Mouse (Mus musculus): ENCODE measurements at regions not wholly inside any gene's neighbourhood (a gene's known extent, or its start where the extent isn't known, plus 50 kb on each side); places are given as distances from the start of the nearest gene placed in this dataset.

- WGBS = 3% methylated on average over 5 of the region's 5 CpGs
- no peak overlapping the region for H3K9ac ChIP-seq
- DNase-seq (no peak), ATAC-seq (ENCODE audit: insufficient read depth) (no peak)
- no peak for TF ChIP-seq CTCF (IDR thresholded peaks at IDR 0.05; ENCODE audit: low read depth)
- H3K36me3 ChIP-seq (ENCODE audit: insufficient read depth) = no peaks in the 10 kb centered on the region
- H3K4me1 ChIP-seq (ENCODE audit: insufficient read depth) = no peaks in the 10 kb centered on the region
- no peak overlapping the region for H3K4me2 ChIP-seq
- no peaks in the 10 kb centered on the region for H3K9me3 ChIP-seq (ENCODE audit: low read depth, low read length)
- H3K4me3 ChIP-seq (ENCODE audit: low read depth, low read length) = no peak overlapping the region
- no peak overlapping the region for H3K27ac ChIP-seq (ENCODE audit: low read depth)
- peaks cover 4% of the 10 kb centered on the region; the same call in 1 of the 2 replicates for H3K27me3 ChIP-seq (ENCODE audit: insufficient read depth, low read length)
Measured at GRCm38 (mm10) chr2:178724228-178724627, 293.9 kb downstream of the Cdh26 start.

DNA sequence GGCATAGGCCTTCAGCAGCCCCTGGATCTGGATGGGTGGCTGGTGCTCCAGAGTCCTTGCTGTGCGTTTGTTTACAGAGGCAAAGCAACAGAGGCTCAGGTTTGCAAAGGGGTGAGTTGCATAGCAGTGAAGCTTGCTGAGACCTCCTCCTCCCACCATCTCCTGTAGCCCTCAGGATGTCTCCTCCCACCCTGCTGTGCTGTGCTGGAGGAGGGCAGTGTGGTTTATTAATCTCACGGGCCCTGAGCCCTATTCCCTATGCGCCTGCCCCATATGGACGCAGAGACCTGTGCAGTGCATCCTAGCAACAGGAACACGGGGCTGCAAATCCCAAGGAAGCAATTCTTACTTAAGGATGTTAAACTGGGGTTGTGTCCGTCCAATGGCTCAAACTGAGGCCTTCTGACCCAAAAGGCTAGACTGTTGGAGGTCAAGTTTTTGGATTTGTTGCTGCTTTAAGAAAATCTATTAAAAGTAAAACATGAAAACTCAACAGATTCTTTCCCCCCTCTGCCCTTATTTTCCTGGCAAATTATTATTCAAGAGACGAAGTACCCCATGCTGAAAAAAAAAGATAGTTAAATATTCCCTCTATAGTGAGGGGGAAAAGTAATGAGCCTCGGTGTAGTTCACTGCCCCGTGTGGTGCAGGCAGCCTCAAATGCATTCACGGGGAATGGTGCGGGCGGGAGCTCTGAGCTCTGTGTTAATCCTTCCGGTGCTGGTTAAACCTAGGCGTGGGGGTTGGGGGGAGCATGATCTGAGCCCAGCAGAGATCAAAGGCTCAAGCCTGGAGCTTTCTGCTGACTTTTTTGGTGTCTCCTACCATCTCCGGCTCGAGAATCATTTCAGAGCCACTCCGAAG lies 297.8 kb downstream of the Cdh26 start:
- peaks cover 7% of the 10 kb centered on the region; the same call in 1 of the 2 replicates for H3K27me3 ChIP-seq (ENCODE audit: insufficient read depth, low read length)
- TF ChIP-seq CTCF (IDR thresholded peaks at IDR 0.05; ENCODE audit: low read depth) = no peak
- no peak overlapping the region for H3K4me3 ChIP-seq (ENCODE audit: low read depth, low read length)
- H3K4me2 ChIP-seq = no peak overlapping the region
- no peaks in the 10 kb centered on the region for H3K9me3 ChIP-seq (ENCODE audit: low read depth, low read length)
- no peak overlapping the region for H3K9ac ChIP-seq
- H3K36me3 ChIP-seq (ENCODE audit: insufficient read depth) = no peaks in the 10 kb centered on the region
- no peak overlapping the region for H3K27ac ChIP-seq (ENCODE audit: low read depth)
- ATAC-seq (ENCODE audit: insufficient read depth) (0 out of 2 replicates have a peak, but pooled peaks have one; percentile 44), DNase-seq (no peak)
- 5% methylated on average over 17 of the region's 17 CpGs for WGBS
- H3K4me1 ChIP-seq (ENCODE audit: insufficient read depth) = no peaks in the 10 kb centered on the region

DNA sequence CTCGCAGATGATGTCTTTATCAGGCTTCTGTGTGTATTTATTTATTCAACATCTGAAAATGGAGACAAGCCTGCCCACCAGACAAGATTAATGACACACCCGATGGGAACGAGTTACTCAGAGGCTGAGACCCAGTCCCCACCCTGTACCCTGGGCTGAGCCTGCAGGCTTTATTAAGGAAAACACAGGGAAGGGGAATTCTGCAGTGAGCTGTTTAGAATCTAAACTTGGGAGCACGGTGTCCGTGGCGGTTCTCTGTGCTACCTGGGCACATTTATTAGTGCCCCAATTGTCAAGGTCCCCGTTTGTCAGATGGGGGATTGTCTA lies 298.4 kb downstream of the Cdh26 start:
- TF ChIP-seq CTCF (IDR thresholded peaks at IDR 0.05; ENCODE audit: low read depth) = no peak
- WGBS = 3% methylated on average over 7 of the region's 7 CpGs
- DNase-seq = peak; percentile 9

DNA sequence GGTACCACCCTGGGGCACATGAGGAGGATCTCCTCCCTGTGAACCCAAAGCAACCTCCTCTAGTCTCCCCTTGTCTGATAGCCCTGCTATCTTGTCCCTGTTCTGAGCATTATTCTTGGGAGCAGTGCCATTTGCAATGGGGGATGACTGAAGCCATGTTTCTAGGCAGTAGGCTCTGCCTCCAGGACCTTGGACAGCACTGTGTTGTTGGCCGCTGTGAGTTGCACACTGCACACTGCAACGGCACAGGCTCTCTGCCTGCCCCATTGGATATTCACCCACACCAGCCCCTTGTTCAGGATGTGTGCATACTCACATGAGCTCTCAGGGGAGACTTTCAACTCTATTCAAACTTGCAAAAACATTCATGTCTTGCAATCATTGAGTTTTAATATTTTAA lies 304.8 kb downstream of the Cdh26 start:
- 2% methylated on average over 2 of the region's 2 CpGs for WGBS
- Histone ChIP-seq H3K4me1 (ENCODE audit: insufficient read depth) (no peaks in the 10 kb centered on the region), H3K9ac (no peak overlapping the region), H3K27me3 (ENCODE audit: insufficient read depth, low read length) (no peaks in the 10 kb centered on the region), H3K27ac (ENCODE audit: low read depth) (no peak overlapping the region), H3K36me3 (ENCODE audit: insufficient read depth) (no peaks in the 10 kb centered on the region), H3K9me3 (ENCODE audit: low read depth, low read length) (no peaks in the 10 kb centered on the region), H3K4me3 (ENCODE audit: low read depth, low read length) (no peak overlapping the region), H3K4me2 (no peak overlapping the region)
- ATAC-seq (ENCODE audit: insufficient read depth) (no peak; the same call in 1 of the 2 replicates), DNase-seq (peak; percentile 85)
- TF ChIP-seq CTCF (IDR thresholded peaks at IDR 0.05; ENCODE audit: low read depth) = no peak

More for the DNA sequence above, 298.4 kb downstream of the Cdh26 start:
- peaks cover 7% of the 10 kb centered on the region; the same call in 1 of the 2 replicates for H3K27me3 ChIP-seq (ENCODE audit: insufficient read depth, low read length)
- H3K9me3 ChIP-seq (ENCODE audit: low read depth, low read length) = no peaks in the 10 kb centered on the region
- H3K4me1 ChIP-seq (ENCODE audit: insufficient read depth) = no peaks in the 10 kb centered on the region
- no peak overlapping the region for H3K4me3 ChIP-seq (ENCODE audit: low read depth, low read length)
- no peak overlapping the region for H3K27ac ChIP-seq (ENCODE audit: low read depth)
- H3K4me2 ChIP-seq = no peak overlapping the region
- no peak for ATAC-seq (ENCODE audit: insufficient read depth)
- H3K36me3 ChIP-seq (ENCODE audit: insufficient read depth) = no peaks in the 10 kb centered on the region
- H3K9ac ChIP-seq = no peak overlapping the region

DNA sequence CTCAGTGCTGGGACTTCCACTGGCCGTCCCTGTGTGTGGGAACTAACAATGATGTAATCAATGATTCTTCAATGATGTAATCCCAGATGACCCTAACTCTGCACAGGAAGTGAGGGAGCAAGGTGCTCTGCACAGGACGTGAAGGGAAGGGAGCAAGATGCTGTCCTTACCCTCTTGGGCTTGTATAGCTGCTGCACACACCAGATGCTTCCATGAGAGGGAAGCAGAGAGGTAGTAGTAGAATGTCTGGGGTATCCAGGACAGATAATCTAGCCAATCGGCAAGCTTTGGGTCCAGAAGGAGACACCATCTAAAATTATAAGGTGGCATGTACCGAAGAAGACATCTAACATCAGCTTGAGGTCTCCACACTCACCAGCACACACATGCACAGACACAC lies 314.3 kb downstream of the Cdh26 start:
- ATAC-seq (ENCODE audit: insufficient read depth) (no peak), DNase-seq (no peak)
- no peak overlapping the region for H3K27ac ChIP-seq (ENCODE audit: low read depth)
- H3K9ac ChIP-seq = no peak overlapping the region
- H3K9me3 ChIP-seq (ENCODE audit: low read depth, low read length) = no peaks in the 10 kb centered on the region
- no peak for TF ChIP-seq CTCF (IDR thresholded peaks at IDR 0.05; ENCODE audit: low read depth)
- no peaks in the 10 kb centered on the region for H3K36me3 ChIP-seq (ENCODE audit: insufficient read depth)
- no peaks in the 10 kb centered on the region for H3K4me1 ChIP-seq (ENCODE audit: insufficient read depth)
- H3K4me3 ChIP-seq (ENCODE audit: low read depth, low read length) = no peak overlapping the region
- WGBS = 62% methylated on average over 4 of the region's 4 CpGs
- no peaks in the 10 kb centered on the region for H3K27me3 ChIP-seq (ENCODE audit: insufficient read depth, low read length)
- no peak overlapping the region for H3K4me2 ChIP-seq

- ATAC-seq (ENCODE audit: insufficient read depth) (no peak), DNase-seq (no peak)
- Histone ChIP-seq H3K4me1 (ENCODE audit: insufficient read depth) (no peaks in the 10 kb centered on the region), H3K27ac (ENCODE audit: low read depth) (no peak overlapping the region), H3K9ac (no peak overlapping the region), H3K4me3 (ENCODE audit: low read depth, low read length) (no peak overlapping the region), H3K27me3 (ENCODE audit: insufficient read depth, low read length) (no peaks in the 10 kb centered on the region), H3K36me3 (ENCODE audit: insufficient read depth) (no peaks in the 10 kb centered on the region), H3K4me2 (no peak overlapping the region), H3K9me3 (ENCODE audit: low read depth, low read length) (no peaks in the 10 kb centered on the region)
- no peak for TF ChIP-seq CTCF (IDR thresholded peaks at IDR 0.05; ENCODE audit: low read depth)
- 63% methylated on average over 14 of the region's 14 CpGs for WGBS
Measured at GRCm38 (mm10) chr2:178745296-178746015, 315.1 kb downstream of the Cdh26 start.

DNA sequence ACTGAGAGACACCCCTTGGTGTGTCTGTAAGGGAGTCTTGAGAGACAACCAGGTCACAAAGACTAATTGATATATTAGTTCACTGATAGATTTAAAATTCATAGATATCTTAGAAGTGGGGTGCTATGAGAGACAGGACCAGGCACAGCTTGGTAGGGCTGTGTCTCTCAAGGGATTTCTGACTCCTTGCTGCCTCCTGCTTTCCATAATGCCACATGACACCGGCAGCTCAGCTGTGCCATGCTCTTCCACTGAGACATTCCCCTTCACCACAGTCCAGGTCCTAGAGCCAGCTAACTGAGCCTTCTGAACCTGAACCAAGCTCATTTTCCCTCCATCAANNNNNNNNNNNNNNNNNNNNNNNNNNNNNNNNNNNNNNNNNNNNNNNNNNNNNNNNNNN lies 320.9 kb downstream of the Cdh26 start:
- Histone ChIP-seq H3K27me3 (ENCODE audit: insufficient read depth, low read length) (no peaks in the 10 kb centered on the region), H3K4me2 (no peak overlapping the region), H3K27ac (ENCODE audit: low read depth) (no peak overlapping the region), H3K36me3 (ENCODE audit: insufficient read depth) (no peaks in the 10 kb centered on the region), H3K9ac (no peak overlapping the region), H3K9me3 (ENCODE audit: low read depth, low read length) (no peaks in the 10 kb centered on the region), H3K4me1 (ENCODE audit: insufficient read depth) (no peaks in the 10 kb centered on the region), H3K4me3 (ENCODE audit: low read depth, low read length) (no peak overlapping the region)
- DNase-seq (no peak), ATAC-seq (ENCODE audit: insufficient read depth) (no peak)
- 68% methylated on average over 1 of the region's 1 CpGs for WGBS
- peak; percentile 4; the same call in 1 of the 2 replicates for TF ChIP-seq CTCF (IDR thresholded peaks at IDR 0.05; ENCODE audit: low read depth)
